Mouse (Mus musculus): Measurements from ENCODE around the gene Mmd2.

GRCm38 (mm10) chr5:142521195-142521866 is 87.3 kb downstream of the Mmd2 start:
- no peak for TF ChIP-seq POLR2A (IDR thresholded peaks at IDR 0.05; ENCODE audit: extremely low read depth, insufficient read depth, low read length)
- TF ChIP-seq CTCF (IDR thresholded peaks at IDR 0.05; ENCODE audit: extremely low read depth, insufficient read depth, low read length) = no peak

Data from cortical plate, adult 2 months (tissue).